ENCODE assay signal across 14 mouse cellular contexts in genomic region chr4:136652528-136652910, GRCm38 (mm10). TPM values are rescaled to one million over a fixed set of nuclear protein-coding genes. Genes with fewer than 3 reads are reported as not detected.
DNase-seq lines count a peak whose midpoint lies in the region; ATAC-seq and TF ChIP-seq lines count a peak whose summit lies in the region.
"Had no signal": no experiment of that assay in that cellular context is flagged by ENCODE, and none has a peak within 500 bp of the region (broad histone marks: within the 10 kb centered on the region; RNA-seq: fewer than 3 reads in every experiment).

No protein-coding gene starts in this region.

- intact Hi-C loops in left cerebral cortex, adult 2 months (cut with DNase I): loop anchor here (1.0 to 10.0 kb wide), 3 partner anchors 224 to 652 kb away; no protein-coding TSS in a partner anchor
- intact Hi-C loops in left cerebral cortex, postnatal 14 days (cut with DNase I): loop anchor here (5.0 kb wide), 1 partner anchor 325 kb away; no protein-coding TSS in a partner anchor

- no peak; the same call in 1 of the 2 replicates for TF ChIP-seq CTCF in left cerebral cortex, adult 2 months (IDR thresholded peaks at IDR 0.05)

- H3K4me3 ChIP-seq in left cerebral cortex, adult 2 months: no peak overlapping the region
- H3K4me3 ChIP-seq in forebrain, embryonic 13.5 days: no peak overlapping the region
- no peak overlapping the region for H3K4me3 ChIP-seq in midbrain, embryonic 12.5 days
- H3K4me3 ChIP-seq: heart, embryonic 15.5 days; lung, embryonic 15.5 days had no signal

- peak overlapping the region; percentile 1; the same call in 1 of the 2 replicates for H3K9ac ChIP-seq in forebrain, embryonic 13.5 days
- H3K9ac ChIP-seq in midbrain, embryonic 12.5 days (replicated peaks): no peak overlapping the region
- H3K9ac ChIP-seq: heart, embryonic 15.5 days; lung, embryonic 15.5 days had no signal

- H3K4me1 ChIP-seq in forebrain, embryonic 13.5 days: peaks cover 30% of the 10 kb centered on the region
- peaks cover 26% of the 10 kb centered on the region for H3K4me1 ChIP-seq in midbrain, embryonic 12.5 days

- no peak for ATAC-seq in forebrain, embryonic 13.5 days
- no peak for ATAC-seq in midbrain, embryonic 12.5 days (ENCODE audit: low FRiP score, low read depth)
- no peak for ATAC-seq in granulocyte monocyte progenitor cell, adult 5-6 weeks (replicated peaks; ENCODE audit: poor library complexity, severe bottlenecking)

- 64% methylated on average over 11 of the region's 11 CpGs for WGBS in forebrain, embryonic 13.5 days
- WGBS in midbrain, embryonic 12.5 days: 73% methylated on average over 11 of the region's 11 CpGs

- peaks cover 44% of the 10 kb centered on the region for H3K36me3 ChIP-seq in forebrain, embryonic 13.5 days (ENCODE audit: poor library complexity, severe bottlenecking)
- peaks cover 56% of the 10 kb centered on the region for H3K36me3 ChIP-seq in midbrain, embryonic 12.5 days
- H3K36me3 ChIP-seq: heart, embryonic 15.5 days; lung, embryonic 15.5 days had no signal

- no peaks in the 10 kb centered on the region for H3K27me3 ChIP-seq in forebrain, embryonic 13.5 days
- no peaks in the 10 kb centered on the region for H3K27me3 ChIP-seq in midbrain, embryonic 12.5 days
- H3K27me3 ChIP-seq: lung, embryonic 15.5 days had no signal

- no peaks in the 10 kb centered on the region for H3K9me3 ChIP-seq in forebrain, embryonic 13.5 days (replicated peaks)
- no peaks in the 10 kb centered on the region for H3K9me3 ChIP-seq in midbrain, embryonic 12.5 days
- H3K9me3 ChIP-seq: heart, embryonic 15.5 days; lung, embryonic 15.5 days had no signal

- DNase-seq in left cerebral cortex, adult 2 months (ENCODE audit: extremely low spot score in 1 of 2, low spot score in 2 of 2): no peak
- no peak for DNase-seq in left cerebral cortex, postnatal 14 days (ENCODE audit: low spot score in 2 of 2)
- DNase-seq in cerebellum, adult 11-12 months: peak; percentile 58
- DNase-seq in urinary bladder, adult 2 months (ENCODE audit: low spot score): no peak
- no peak for DNase-seq in adrenal gland, postnatal 25 days
- DNase-seq: kidney, adult 2 months had no signal

- H3K4me2 ChIP-seq in forebrain, embryonic 13.5 days: no peak overlapping the region
- no peak overlapping the region for H3K4me2 ChIP-seq in midbrain, embryonic 12.5 days (replicated peaks)
- H3K4me2 ChIP-seq: heart, embryonic 15.5 days; lung, embryonic 15.5 days had no signal

- H3K27ac ChIP-seq in left cerebral cortex, adult 2 months: peak overlapping the region; percentile 32; the same call in 1 of the 2 replicates
- peak overlapping the region; percentile 80 for H3K27ac ChIP-seq in forebrain, embryonic 13.5 days
- peak overlapping the region; percentile 77 for H3K27ac ChIP-seq in midbrain, embryonic 12.5 days (replicated peaks)
- H3K27ac ChIP-seq: heart, embryonic 15.5 days; lung, embryonic 15.5 days had no signal

RNA-seq across cellular contexts. Expression of gene Lactbl1, which starts 30.1 kb away (rescaled TPM):
- total RNA-seq in left cerebral cortex, adult 2 months (2021): under 1 TPM in 1 of 2 experiments, not detected in 1; 0.12 TPM
- total RNA-seq in left cerebral cortex, postnatal 14 days (2021): under 1 TPM; 0.22 to 0.25 TPM
- polyA plus RNA-seq in forebrain, embryonic 13.5 days (2015; fragmentation: Nextera tagmentation; extraction: Ambion mirVana): not detected in 2 replicates
- polyA plus RNA-seq in midbrain, embryonic 12.5 days (2016; fragmentation: Nextera tagmentation; extraction: Ambion mirVana): 0.05 and 0.12 TPM in 2 replicates
- not detected in 2 replicates for polyA plus RNA-seq in urinary bladder, adult 2 months (2012; rRNA removed)
- total RNA-seq in adrenal gland, postnatal 25 days (2021): not detected in 2 replicates
- 0.36 TPM in 1 of 2 replicates, not detected in the other for total RNA-seq in granulocyte monocyte progenitor cell, adult 5-6 weeks (2014; fragmentation: Nextera tagmentation)
- total RNA-seq in granulocyte monocyte progenitor cell, adult 5-6 weeks (2017): 0.09 TPM in 1 of 2 replicates, not detected in the other
- total RNA-seq: left cerebral cortex, adult 8-10 months had no signal
- polyA plus RNA-seq: heart, embryonic 15.5 days; kidney, adult 2 months; lung, embryonic 15.5 days; neural tube, embryonic 11.5 days; small intestine, adult 2 months had no signal

RNA-seq across cellular contexts. Expression of gene Tex46, which starts 42.3 kb away (rescaled TPM):
- not detected for total RNA-seq in left cerebral cortex, adult 2 months (2021)
- total RNA-seq in left cerebral cortex, postnatal 14 days (2021): not detected
- not detected in 2 replicates for polyA plus RNA-seq in forebrain, embryonic 13.5 days (2015; fragmentation: Nextera tagmentation; extraction: Ambion mirVana)
- polyA plus RNA-seq in midbrain, embryonic 12.5 days (2016; fragmentation: Nextera tagmentation; extraction: Ambion mirVana): not detected in 2 replicates
- not detected in 2 replicates for polyA plus RNA-seq in urinary bladder, adult 2 months (2012; rRNA removed)
- not detected in 2 replicates for total RNA-seq in adrenal gland, postnatal 25 days (2021)
- total RNA-seq in granulocyte monocyte progenitor cell, adult 5-6 weeks (2014; fragmentation: Nextera tagmentation): not detected in 2 replicates
- total RNA-seq in granulocyte monocyte progenitor cell, adult 5-6 weeks (2017): not detected in 2 replicates
- total RNA-seq: left cerebral cortex, adult 8-10 months had no signal
- polyA plus RNA-seq: heart, embryonic 15.5 days; kidney, adult 2 months; lung, embryonic 15.5 days; neural tube, embryonic 11.5 days; small intestine, adult 2 months had no signal

RNA-seq across cellular contexts. Expression of gene Kdm1a, which starts 50.0 kb away (rescaled TPM):
- total RNA-seq in left cerebral cortex, adult 2 months (2021): 10 to 100 TPM; 86.7 to 91.7 TPM
- 100 to 1,000 TPM; 104 to 105 TPM for total RNA-seq in left cerebral cortex, postnatal 14 days (2021)
- 83.3 and 88.3 TPM in 2 replicates for polyA plus RNA-seq in forebrain, embryonic 13.5 days (2015; fragmentation: Nextera tagmentation; extraction: Ambion mirVana)
- polyA plus RNA-seq in midbrain, embryonic 12.5 days (2016; fragmentation: Nextera tagmentation; extraction: Ambion mirVana): 113 and 128 TPM in 2 replicates
- polyA plus RNA-seq in urinary bladder, adult 2 months (2012; rRNA removed): 41.8 and 42.4 TPM in 2 replicates
- total RNA-seq in adrenal gland, postnatal 25 days (2021): 44.2 and 59.3 TPM in 2 replicates
- total RNA-seq in granulocyte monocyte progenitor cell, adult 5-6 weeks (2014; fragmentation: Nextera tagmentation): 57.8 and 60.8 TPM in 2 replicates
- total RNA-seq in granulocyte monocyte progenitor cell, adult 5-6 weeks (2017): 53.4 and 59.4 TPM in 2 replicates
